Mouse (Mus musculus) E14TG2a.4 (cell line): ENCODE measurements around the gene Mtmr6.

Experiments
- H3K27me3 ChIP-seq: 2 replicates; pipeline ENCODE4 v1.6.1; 2014; ENCODE audit warnings: low read length, control low read depth; ENCODE audit not compliant: insufficient read depth
- H3K36me3 ChIP-seq: 2 replicates; pipeline ENCODE4 v1.6.1; 2014; ENCODE audit warnings: low read length, control low read depth; ENCODE audit not compliant: insufficient read depth
- H3K4me1 ChIP-seq: replicated peaks from 2 replicates; pipeline ENCODE4 v1.6.1; 2014; ENCODE audit warnings: low read depth, low read length, control low read depth
- H3K4me3 ChIP-seq: replicated peaks from 2 replicates; pipeline ENCODE4 v1.5.1; 2014; ENCODE audit warnings: mild to moderate bottlenecking, low read length
- H3K9me3 ChIP-seq: 2 replicates; pipeline ENCODE4 v1.6.1; 2014; ENCODE audit warnings: low read length, control low read depth
- CTCF ChIP-seq: conservative IDR thresholded peaks from 2 replicates; pipeline ENCODE4 v1.5.1; 2014; ENCODE audit warnings: low read length
- NANOG ChIP-seq: IDR thresholded peaks from 2 replicates; pipeline ENCODE4 v1.6.1; 2014; ENCODE audit warnings: borderline replicate concordance, low read length, mixed read lengths
- POU5F1 ChIP-seq: IDR thresholded peaks from 2 replicates; pipeline ENCODE4 v1.6.1; 2014; ENCODE audit warnings: low read length, borderline replicate concordance

The Mtmr6 gene

DNA sequence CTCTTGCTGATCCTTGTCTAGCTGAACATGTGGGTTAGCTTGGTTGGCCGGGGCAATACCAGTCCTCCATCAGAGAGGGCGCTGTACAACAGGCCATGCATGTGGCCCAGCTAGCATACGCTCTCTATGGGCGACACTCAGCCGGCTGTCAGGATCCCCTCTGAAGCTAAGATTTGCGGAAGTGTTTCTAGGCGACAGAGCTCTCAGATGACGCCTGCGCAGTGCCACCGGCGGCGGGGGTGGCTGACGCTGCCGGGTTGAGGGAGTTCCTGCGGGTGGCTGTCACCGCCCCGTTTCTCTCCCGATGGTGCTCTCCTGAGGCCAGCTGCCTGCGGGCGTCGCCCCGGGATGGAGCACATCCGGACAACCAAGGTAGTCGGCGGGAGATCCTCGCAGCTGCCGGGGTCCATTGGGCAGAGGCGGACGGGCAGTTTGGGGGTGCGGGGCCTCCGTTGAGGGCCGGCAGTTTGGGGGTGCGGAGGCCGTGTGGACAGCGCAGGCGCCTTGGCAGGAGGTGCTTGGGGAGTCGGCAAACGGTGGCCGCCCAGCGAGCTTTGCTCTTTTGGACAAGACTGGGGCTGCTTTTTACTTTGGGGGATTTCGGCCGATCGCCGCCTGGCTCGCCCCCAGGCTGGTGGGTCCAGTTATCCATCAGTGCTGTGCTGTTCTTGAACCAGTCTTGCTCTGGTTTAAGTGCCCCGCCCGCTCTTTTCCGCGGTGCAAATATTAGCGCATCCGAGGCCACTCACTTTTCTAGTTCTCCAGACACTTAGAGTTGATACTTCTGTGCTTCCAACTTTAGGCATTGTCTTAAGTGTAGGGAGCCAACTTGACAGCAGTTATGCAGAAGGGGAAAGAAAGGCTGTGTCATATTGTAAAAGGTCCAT, at the start of gene Mtmr6:
Mtmr6 (plus strand) TSS at position 239 of the 887 bp plus-strand sequence.
- no peaks in the 10 kb centered on the region for H3K9me3 ChIP-seq
- no peak for TF ChIP-seq NANOG
- TF ChIP-seq CTCF: peak; percentile 98
- TF ChIP-seq POU5F1: no peak
- 0 out of 2 replicates have a peak, but pooled peaks cover 8% of the 10 kb centered on the region for H3K27me3 ChIP-seq
- peaks cover 6% of the 10 kb centered on the region; the same call in 1 of the 2 replicates for H3K4me1 ChIP-seq
- peak within 1 kb of the TSS; percentile 93 for H3K4me3 ChIP-seq
- H3K36me3 ChIP-seq: no peaks in the 10 kb centered on the region

DNA sequence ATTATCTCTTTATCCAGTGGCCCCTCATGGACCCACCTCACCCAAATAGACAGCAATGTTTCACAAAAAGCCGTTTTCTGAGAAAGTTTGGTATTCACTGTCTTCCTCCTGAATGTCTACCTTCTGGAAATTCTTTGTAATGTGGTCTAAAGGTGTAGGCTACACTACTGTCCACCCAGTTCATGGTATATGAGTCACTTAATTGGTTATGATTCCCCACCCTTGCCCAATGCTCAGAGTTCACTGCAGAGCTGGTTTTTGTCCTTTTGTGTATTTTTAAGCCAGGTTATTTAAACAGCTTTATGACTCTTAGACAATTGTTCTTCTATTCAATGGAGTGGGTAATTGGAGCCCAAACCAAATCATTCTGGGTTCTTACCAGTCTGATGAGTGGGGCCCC, 48.9 kb upstream of the Mtmr6 start:
- peaks cover 36% of the 10 kb centered on the region for H3K36me3 ChIP-seq
- H3K9me3 ChIP-seq: no peaks in the 10 kb centered on the region
- TF ChIP-seq CTCF (no peak), NANOG (no peak), POU5F1 (no peak)
- H3K4me3 ChIP-seq: no peak overlapping the region
- peaks cover 45% of the 10 kb centered on the region for H3K4me1 ChIP-seq
- no peaks in the 10 kb centered on the region for H3K27me3 ChIP-seq

DNA sequence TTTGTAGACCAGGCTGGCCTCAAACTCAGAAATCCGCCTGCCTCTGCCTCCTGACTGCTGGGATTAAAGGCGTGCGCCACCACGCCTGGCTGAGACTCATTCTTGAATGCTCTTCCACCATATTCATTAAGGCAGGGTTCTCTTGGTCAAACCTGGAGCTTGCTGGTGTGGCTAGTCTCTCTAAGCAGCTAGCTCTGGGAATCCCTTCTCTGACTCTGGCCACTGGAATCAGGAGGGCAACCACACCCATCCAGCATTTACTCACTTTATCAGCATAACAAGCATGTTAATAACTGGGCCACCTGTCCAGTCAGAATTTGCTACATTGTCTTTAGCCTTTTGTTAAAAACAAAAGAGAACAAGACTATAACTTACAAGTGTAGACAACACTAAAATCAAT, 47.4 kb upstream of the Mtmr6 start:
- Histone ChIP-seq H3K9me3 (no peaks in the 10 kb centered on the region), H3K27me3 (no peaks in the 10 kb centered on the region), H3K36me3 (peaks cover 50% of the 10 kb centered on the region), H3K4me3 (no peak overlapping the region), H3K4me1 (peaks cover 45% of the 10 kb centered on the region)
- no peak for TF ChIP-seq CTCF
- TF ChIP-seq POU5F1: no peak
- 0 out of 2 replicates have a peak, but pooled peaks have one; percentile 14 for TF ChIP-seq NANOG

- H3K36me3 ChIP-seq: peaks cover 58% of the 10 kb centered on the region
- peaks cover 45% of the 10 kb centered on the region for H3K4me1 ChIP-seq
- no peak overlapping the region for H3K4me3 ChIP-seq
- no peaks in the 10 kb centered on the region for H3K27me3 ChIP-seq
- TF ChIP-seq POU5F1: no peak
- no peak for TF ChIP-seq CTCF
- no peaks in the 10 kb centered on the region for H3K9me3 ChIP-seq
Measured at GRCm38 (mm10) chr14:60219886-60220285, 45.1 kb upstream of the Mtmr6 start.

GRCm38 (mm10) chr14:60238551-60238950, 26.5 kb upstream of the Mtmr6 start:
- Histone ChIP-seq H3K4me1 (no peaks in the 10 kb centered on the region), H3K9me3 (no peaks in the 10 kb centered on the region), H3K36me3 (peaks cover 84% of the 10 kb centered on the region), H3K27me3 (no peaks in the 10 kb centered on the region), H3K4me3 (no peak overlapping the region)
- TF ChIP-seq NANOG: no peak

GRCm38 (mm10) chr14:60250366-60250765, 14.7 kb upstream of the Mtmr6 start:
- H3K27me3 ChIP-seq: no peaks in the 10 kb centered on the region
- H3K9me3 ChIP-seq: no peaks in the 10 kb centered on the region
- H3K4me1 ChIP-seq: peaks cover 35% of the 10 kb centered on the region
- TF ChIP-seq POU5F1: no peak
- H3K4me3 ChIP-seq: peak overlapping the region; percentile 99
- peaks cover 14% of the 10 kb centered on the region for H3K36me3 ChIP-seq

GRCm38 (mm10) chr14:60250879-60251278, 14.1 kb upstream of the Mtmr6 start:
- Histone ChIP-seq H3K4me1 (peaks cover 32% of the 10 kb centered on the region), H3K9me3 (no peaks in the 10 kb centered on the region), H3K27me3 (no peaks in the 10 kb centered on the region), H3K36me3 (peaks cover 10% of the 10 kb centered on the region), H3K4me3 (peak overlapping the region; percentile 99)
- no peak for TF ChIP-seq CTCF

GRCm38 (mm10) chr14:60251281-60252003, 13.6 kb upstream of the Mtmr6 start, which contains the start of the genes Nupl1 and Gm49336:
Nupl1 (minus strand) TSS chr14:60251431.
Gm49336 (minus strand) TSS chr14:60251507.
- H3K9me3 ChIP-seq: no peaks in the 10 kb centered on the region
- H3K4me3 ChIP-seq: peak within 1 kb of the TSS; percentile 99
- TF ChIP-seq POU5F1 (no peak), CTCF (no peak), NANOG (no peak)
- no peaks in the 10 kb centered on the region for H3K27me3 ChIP-seq
- H3K4me1 ChIP-seq: peaks cover 36% of the 10 kb centered on the region
- peaks cover 10% of the 10 kb centered on the region for H3K36me3 ChIP-seq
